Mouse (Mus musculus) common myeloid progenitor, adult 5-6 weeks (primary cell): ENCODE results near the gene Ank3. TPM values are rescaled to one million over a fixed set of nuclear protein-coding genes. Genes with fewer than 3 reads are reported as not detected.
A peak's percentile ranks its signal among the peaks of the same experiment; 100 is the strongest.

Experiments
- ATAC-seq: replicated peaks from 2 replicates; pipeline ENCODE4 v1.8.0; 2016; ENCODE audit warnings: low read depth, mild to moderate bottlenecking, moderate TSS enrichment, inconsistent platforms; ENCODE audit not compliant: poor library complexity, severe bottlenecking
- total RNA-seq: library from RNA; stranded (forward); fragments of 200-1000, 187-1606 nt; gene quantifications from 2 replicates; pipeline ENCODE4 v1.2.3, GENCODE M21; 2017

Ank3 gene
- total RNA-seq, 1 experiment from 2014 or later, result 0.50 TPM

DNA sequence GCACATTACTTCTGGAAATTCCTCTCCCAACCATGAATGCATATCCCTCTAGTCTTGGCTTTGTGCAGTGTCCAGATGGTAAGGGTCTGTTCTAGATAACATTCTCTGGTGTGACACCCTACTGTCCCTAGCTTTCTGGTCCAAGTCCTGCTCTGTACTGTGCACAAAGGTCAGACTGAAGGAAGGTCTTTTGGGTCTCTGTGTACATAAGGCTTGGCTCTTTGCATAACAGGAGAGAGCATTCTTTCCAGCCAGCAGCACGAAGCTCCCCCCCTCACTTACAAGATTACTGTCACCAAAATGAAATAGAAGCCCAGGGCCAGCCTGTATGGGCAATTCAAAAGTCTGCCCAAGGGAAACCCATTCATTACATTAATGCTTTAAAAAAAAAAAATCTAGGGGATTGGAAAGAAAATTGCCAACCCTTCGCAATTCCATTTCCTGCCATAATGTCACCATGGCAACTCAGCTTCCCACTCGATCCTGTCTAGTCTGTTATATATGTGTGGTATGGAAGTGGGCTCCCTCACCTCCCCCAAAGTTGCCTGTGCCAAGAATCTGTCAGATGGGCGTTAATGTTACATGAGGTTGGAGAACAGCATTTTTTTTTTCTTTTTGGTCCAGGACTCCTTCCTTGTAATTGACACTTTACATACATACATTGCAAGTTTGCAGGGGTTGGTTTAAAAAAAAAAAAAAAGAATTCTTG, 460.5 kb downstream of the Ank3 start:
- no peak for ATAC-seq

DNA sequence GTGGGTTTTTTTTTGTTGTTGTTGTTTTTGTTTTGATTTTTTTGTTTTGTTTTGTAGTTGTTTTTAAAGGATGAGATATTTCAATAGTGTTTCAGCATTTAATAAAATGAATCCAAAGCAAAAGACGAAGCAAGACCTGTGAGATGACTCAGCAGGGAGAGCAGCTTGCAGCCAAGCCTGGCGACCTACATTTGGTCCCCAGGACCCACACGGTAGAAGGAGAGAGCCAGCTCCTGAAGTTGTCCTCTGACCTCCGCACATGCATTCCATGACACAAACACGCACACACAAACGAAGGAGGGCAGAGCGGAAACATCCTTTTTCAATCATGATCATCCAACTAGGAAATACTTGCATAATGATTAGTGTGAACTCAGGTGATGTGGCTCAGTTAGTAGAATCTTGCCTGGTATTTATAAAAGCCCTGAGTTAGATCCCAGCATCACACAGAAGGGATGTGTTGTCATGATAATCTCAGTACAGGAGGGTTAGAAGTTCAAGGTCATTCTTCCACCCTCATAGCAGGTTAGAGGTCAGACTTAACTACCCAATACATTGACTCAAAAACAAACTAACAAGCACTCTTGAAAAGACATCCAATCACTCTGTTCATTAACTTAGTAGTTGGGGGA, 461.4 kb downstream of the Ank3 start:
- no peak for ATAC-seq

DNA sequence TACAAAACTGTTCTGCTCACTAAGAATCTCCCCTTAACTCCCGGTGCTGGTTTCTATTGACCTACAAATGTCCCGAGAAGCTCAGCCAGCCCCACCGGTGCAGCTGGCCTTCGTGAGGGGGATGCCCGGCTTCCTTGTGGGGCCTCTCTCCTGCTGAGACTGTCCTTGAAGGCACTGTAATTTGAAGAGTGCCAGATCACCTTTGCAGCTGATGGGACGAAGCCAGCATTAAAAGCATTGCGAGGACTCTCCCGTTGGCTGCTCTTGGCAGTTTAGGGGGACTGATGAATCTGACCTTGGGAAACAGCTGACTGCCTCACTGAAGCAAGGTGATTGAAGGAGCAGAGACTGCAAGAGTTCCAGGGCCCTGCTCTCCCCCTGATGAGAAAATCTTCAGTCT, 464.3 kb downstream of the Ank3 start:
- ATAC-seq, result no peak

DNA sequence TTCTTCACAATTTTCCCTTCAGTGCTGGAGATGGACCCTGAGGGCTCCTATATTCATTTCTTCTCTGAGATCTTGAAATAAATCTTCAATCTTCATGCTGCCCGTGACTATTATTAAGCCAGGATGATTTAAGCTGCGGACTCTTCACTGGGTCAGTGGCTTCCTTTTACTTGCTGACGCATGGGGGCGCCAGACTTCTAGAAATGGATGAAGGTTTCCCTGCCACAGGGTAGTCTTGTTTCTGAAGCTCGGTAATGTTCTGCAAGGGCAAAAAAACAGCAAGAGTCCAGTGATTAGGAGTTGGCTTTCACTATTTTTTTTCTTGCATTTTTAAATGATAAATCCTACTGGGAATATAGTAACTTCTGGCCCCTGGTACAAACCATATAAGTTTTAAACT, 471.8 kb downstream of the Ank3 start:
- ATAC-seq, result peak; percentile 91

DNA sequence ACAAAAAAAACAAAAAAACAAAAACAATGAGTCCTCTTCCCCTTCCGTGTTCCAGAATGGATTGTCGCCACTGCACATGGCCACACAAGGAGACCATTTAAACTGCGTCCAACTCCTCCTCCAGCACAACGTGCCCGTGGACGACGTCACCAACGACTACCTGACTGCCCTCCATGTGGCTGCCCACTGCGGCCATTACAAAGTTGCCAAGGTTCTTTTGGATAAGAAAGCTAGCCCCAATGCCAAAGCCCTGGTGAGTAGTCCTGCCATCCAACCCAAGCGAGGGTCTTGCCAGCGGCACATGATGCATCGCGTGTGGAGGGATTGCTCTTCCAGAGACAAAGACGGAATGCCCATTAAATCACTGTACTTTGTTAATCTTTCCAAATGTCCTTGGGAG, 472.4 kb downstream of the Ank3 start:
- no peak for ATAC-seq

DNA sequence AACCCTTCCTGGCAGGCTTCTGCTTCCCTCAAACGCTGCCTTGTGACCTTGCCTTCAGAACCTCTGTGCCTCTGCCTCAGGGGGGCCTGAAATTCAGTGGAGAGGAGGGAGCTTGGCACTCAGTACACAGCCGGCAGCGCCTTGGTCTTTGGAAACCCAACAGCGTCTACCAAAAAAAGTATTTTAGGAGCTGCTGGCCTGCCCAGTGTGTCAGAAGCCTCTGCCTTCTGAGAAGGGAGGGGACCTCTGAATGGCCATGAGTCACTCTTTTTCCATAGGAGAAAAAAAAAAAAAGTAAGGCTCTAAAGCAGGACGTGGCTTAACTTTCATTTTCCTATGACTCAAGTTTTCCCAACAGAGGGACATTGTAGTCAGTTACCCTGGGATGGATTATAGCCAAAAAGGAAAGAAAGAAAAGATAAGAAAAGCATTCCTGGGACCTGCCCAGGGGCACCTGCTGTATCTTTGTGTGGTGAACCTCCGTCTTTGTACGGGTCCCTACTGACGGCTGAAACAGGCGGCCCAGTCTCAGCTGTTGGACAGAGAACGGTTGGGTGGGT, 473.7 kb downstream of the Ank3 start:
- ATAC-seq, result no peak

DNA sequence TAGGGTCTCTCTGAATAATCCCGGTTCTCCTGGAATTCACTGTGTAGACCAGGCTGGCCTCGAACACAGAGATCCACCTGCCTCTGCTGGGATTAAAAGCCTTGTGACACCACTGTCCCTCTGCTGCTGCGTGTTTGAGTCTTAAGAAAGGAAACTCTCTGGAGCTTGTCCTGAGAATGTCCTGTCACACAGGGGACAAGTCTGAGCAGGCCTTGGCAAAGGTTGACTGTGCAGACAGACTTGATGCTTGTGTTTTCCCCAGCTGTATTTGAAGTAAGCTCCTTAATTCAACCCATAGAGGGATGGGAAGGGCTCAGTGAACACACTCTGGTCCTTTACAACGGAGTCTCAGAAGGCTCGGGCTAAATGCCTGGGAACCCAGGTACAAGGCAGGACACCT, 474.3 kb downstream of the Ank3 start:
- ATAC-seq, result no peak

DNA sequence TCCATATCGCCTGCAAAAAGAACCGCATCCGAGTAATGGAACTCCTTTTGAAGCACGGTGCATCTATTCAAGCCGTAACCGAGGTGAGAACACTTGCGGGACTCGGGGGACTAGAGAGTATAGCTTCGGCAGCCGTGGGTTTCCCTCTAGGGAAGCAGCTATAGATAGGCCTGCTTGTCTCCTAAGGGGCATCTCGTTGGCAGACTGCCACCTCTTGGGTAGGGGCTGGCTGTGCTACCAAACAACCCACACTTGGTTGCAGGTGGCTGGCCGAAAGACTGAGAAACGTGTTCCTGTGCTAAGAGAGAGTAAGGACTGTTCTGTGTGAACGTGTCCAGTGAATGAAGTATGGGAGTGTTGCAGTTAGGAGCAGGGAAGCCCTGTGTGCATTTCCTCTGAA, 476.2 kb downstream of the Ank3 start:
- ATAC-seq, result no peak

DNA sequence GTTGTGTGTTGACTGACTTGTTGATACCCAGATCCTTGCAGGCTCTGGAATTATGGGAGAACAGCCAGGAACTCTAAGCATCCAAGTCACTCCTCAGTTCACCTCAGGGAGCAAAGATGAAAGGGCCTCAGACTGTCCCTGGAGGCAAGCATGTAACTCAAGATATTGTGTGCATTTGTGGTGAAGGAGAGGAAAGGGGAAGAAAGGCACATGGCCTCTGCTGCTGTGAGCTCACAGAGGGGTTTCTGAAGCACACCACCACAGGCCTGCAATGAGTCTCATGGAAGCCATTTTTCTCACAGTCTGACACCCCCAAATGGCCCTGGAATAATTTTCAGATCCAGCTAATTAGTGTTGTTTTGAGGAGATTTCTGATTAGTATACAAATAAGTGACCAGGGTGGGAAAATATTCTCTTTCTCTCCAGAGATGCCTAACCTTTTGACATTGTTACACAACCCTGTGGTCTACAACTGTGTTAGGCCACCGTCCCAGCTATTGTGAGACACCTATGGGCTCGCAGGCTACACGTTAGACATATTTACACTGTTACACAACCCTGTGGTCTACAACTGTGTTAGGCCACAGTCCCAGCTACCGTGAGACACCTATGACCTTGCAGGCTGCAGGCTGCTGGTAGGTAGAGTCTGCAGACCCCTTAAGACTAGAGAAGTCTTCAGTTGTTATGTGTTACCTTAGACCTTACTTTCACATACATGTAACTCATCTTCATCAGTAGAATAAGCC, 485.5 kb downstream of the Ank3 start:
- ATAC-seq, result peak; percentile 37; the same call in 1 of the 2 replicates

DNA sequence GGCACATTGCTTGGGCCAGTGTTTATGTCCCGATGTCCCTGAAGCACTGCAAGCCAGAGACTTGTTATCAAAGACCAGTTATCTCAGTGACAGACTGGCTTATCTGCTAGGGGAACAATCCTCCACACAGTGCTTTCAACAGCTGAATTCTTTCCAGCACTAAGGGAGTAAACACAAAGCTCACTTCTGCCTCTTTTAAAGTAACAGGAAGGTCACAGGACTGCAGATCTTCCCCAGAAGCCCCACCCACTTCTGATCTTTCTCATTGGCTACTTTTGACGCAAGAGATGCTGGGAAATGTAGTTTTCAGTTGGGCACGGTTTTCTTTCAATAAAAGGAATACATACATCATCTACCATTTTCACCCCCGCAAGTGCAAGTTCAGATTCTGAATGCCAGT, 489.8 kb downstream of the Ank3 start:
- ATAC-seq, result peak; percentile 96

DNA sequence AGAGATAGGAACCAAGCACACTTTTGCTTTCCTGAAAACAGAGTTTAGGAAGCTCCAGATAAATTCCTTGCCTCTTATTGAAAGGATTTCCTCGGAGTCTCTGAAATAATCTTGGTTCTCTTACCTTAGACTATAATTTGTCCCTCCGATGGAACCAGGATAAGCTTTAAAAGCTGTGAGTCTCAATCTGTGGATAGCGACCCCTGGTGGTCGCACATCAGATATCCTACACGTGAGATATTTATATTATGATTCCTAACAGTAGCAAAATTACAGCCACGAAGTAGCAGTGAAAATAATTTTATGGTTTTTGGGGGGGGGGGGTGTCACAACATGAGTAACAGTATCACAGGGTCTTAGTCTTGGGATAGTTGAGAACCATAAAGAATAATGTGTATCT, 491.2 kb downstream of the Ank3 start:
- peak; percentile 62; the same call in 1 of the 2 replicates for ATAC-seq

DNA sequence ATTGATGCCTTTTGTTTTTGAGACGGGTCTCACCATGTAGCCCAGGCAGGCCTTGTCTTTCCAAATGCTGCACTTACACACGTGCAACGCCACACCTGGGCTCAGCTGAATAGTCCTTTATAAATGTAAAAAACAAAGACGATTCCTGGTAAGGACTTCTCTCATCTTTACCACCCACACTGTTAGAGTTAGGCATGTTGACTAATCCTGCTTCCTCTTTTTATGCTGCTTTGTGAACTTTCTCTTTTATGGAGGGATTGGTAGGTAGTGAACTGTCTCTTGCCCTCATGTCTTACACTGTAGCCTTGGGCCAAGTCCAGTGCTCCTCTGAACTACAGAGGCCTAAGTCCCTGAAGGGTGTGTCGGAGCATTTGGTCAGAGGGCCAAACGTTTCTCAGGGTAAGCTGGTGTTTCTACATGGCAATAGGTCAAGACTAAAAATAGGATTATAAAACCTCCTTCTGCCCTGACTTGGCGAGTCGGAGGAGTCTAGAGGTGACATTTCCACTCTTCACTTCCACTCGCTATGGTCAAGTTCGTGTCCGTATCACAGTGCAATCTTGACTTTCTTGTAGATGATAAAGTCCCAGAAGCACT, 491.9 kb downstream of the Ank3 start:
- no peak for ATAC-seq

DNA sequence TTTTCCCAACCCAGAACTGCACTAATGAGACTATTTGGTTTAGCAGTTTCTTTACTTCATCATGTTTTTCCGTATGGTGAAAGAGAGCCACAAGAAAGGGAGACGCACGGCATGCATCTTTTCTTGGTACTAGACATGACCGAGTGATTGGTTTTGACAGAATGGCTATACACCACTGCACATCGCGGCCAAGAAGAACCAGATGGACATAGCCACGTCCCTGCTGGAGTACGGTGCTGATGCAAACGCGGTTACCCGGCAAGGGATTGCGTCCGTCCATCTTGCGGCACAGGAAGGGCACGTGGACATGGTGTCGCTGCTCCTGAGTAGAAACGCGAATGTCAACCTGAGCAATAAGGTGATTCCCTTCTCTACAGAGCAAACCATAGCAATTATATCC, 493.6 kb downstream of the Ank3 start:
- ATAC-seq, result no peak

DNA sequence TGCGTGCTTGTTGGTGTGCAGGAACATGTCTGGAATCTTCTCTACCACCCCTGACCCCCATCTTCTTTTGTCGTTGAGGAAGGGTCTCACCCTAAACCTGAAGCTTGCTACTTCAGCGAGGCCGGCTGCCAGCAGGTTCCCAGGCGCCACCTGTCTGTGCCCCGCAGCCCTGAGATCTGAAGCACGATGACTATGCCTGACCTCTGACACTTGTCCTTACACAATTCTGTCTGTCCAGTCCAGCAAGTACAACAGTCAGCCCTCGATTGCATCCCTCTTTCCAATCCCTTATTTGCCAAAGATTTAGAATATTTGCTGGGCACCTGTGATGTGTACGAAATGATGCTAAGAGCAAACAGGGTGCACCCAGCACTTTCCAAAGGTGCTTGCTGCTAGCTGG, 497.0 kb downstream of the Ank3 start:
- no peak for ATAC-seq

DNA sequence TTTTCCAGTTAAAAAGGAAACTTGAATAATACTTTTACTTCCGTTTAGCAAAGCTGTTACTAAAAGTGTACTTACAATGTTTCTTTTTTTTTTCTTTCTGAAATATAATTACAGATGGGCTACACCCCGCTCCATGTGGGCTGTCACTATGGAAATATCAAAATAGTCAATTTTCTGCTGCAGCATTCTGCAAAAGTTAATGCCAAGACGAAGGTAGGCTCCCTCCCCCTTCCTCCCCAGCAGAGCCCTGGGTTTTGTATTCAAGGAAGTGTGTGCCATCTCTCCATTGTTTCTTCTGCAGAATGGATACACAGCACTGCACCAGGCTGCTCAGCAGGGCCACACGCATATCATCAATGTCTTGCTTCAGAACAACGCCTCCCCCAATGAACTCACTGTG, 499.4 kb downstream of the Ank3 start:
- ATAC-seq, result no peak

DNA sequence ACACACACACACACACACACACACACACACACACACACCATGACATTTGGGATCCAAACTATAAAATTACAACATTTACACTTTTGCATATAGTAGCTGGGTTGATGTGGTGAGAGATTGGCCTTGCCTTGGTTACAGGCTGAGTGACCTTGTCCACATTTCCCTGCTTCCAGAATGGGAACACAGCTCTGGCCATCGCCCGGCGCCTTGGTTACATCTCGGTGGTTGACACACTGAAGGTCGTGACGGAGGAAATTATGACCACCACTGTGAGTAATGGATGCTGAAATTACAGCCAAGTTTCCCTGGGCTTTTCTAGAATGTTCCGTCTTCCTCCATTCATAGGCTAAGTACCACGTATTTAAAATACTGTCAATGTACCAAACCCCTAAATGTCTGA, 500.2 kb downstream of the Ank3 start:
- ATAC-seq, result no peak

DNA sequence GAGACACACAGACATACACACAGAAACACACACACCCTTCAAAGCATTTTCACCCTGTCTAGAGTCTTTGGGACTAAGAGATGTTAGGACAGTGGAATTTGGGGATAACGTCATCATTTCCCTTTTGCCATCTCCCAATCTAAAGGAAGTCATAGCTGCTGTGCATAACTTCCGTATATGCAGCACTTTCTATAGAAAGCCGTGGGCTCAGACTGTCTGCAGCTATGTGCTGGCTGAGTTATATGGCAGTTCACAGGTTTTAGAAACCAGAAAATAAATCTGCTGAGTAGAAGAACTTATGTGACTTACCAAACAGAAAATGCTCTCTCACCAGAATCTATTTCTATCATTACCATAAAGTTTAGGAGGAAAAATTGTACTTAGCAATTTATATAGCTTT, 501.2 kb downstream of the Ank3 start:
- no peak for ATAC-seq

DNA sequence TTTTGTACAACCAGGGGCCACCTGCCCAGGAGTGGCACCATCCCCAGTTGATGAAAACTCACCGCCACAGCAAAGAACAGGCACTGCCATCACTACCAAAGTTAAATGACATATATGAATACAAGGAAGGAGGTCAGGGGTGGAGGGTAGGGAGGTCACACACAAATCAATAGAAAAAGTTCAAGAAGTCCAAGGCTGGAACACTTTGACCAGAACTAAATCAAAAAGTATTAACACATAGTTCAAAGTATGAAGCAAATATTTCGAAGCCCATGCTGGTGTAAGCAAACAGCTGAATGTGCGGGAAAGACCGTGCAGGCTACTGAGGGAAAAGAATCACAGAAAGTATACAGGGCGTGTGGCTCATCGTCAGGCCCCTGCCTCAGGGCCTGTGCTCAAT, 503.5 kb downstream of the Ank3 start:
- ATAC-seq, result no peak

DNA sequence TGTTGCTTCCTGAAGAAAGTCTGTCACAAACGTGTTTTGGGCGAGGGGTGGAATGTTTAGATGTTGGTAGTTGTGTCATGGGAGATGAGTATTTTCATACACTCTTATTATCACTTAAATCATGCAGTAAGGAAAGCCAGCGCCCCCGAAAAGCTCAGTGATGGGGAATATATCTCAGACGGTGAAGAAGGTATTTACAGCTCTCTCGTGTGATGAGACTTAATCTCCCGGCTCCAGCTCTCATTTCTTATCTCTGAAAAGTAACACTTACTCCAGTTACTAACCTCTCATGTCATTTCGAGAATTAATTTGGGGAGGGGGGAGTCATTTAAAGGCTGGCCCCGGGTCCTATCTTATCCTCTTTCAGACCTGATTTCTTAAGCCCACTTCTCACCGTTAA, 505.7 kb downstream of the Ank3 start:
- ATAC-seq, result no peak
